Mouse (Mus musculus) heart, embryonic 11.5 days (tissue): ENCODE data around the gene Foxc2. TPM values are rescaled to one million over a fixed set of nuclear protein-coding genes. Genes with fewer than 3 reads are reported as not detected.

ENCODE experiments used
- ATAC-seq: fragments of 200-750 bp; cut with Nextera tagmentation; replicated peaks from 2 replicates; pipeline ENCODE4 v1.8.0; 2017; ENCODE audit warnings: moderate library complexity; ENCODE audit not compliant: insufficient number of reproducible peaks, low FRiP score, low TSS enrichment
- H3K27ac ChIP-seq: fragments of 300-500 bp; sonication (generic); 2 replicates; pipeline ENCODE4 v1.5.1; 2014; ENCODE audit warnings: mild to moderate bottlenecking, low read depth, low read length
- H3K27me3 ChIP-seq: fragments of 300-500 bp; sonication (generic); 2 replicates; pipeline ENCODE4 v1.6.1; 2014; ENCODE audit warnings: mild to moderate bottlenecking, low read length, mixed read lengths; ENCODE audit not compliant: control insufficient read depth, insufficient read depth
- H3K36me3 ChIP-seq: fragments of 300-500 bp; sonication (generic); 2 replicates; pipeline ENCODE4 v1.6.1; 2014; ENCODE audit warnings: mild to moderate bottlenecking, low read length, moderate library complexity, mixed read lengths; ENCODE audit not compliant: control insufficient read depth, insufficient read depth
- H3K4me1 ChIP-seq: fragments of 300-500 bp; sonication (generic); 2 replicates; pipeline ENCODE4 v1.6.1; 2014; ENCODE audit warnings: low read length; ENCODE audit not compliant: control insufficient read depth, insufficient read depth
- H3K4me2 ChIP-seq: fragments of 300-500 bp; sonication (generic); 2 replicates; pipeline ENCODE4 v1.6.1; 2014; ENCODE audit warnings: mild to moderate bottlenecking, moderate library complexity
- H3K4me3 ChIP-seq: fragments of 300-500 bp; sonication (generic); 2 replicates; pipeline ENCODE4 v1.5.1; 2014; ENCODE audit warnings: low read depth, low read length
- H3K9ac ChIP-seq: fragments of 300-500 bp; sonication (generic); 2 replicates; pipeline ENCODE4 v1.6.1; 2014; ENCODE audit warnings: mild to moderate bottlenecking, low read depth, low read length, moderate library complexity
- H3K9me3 ChIP-seq: fragments of 300-500 bp; sonication (generic); replicated peaks from 2 replicates; pipeline ENCODE4 v1.6.1; 2016; ENCODE audit warnings: low read length; ENCODE audit not compliant: control insufficient read depth
- WGBS: fragments of 180-500 bp; shearing (Covaris S2); extraction: QIAGEN DNeasy Blood & Tissue Kit; methylation state at CpG from one replicate; pipeline ENCODE4 v1.1.7; 2014; ENCODE audit not compliant: insufficient replicate concordance; 5-methylcytosine and 5-hydroxymethylcytosine counted together
- polyA plus RNA-seq: library from polyadenylated mRNA; unstranded; fragments of >200 nt; fragmentation: Nextera tagmentation; extraction: Ambion mirVana; gene quantifications from 2 replicates; pipeline ENCODE4 v1.2.1, GENCODE M21; 2014

Gene Foxc2
- polyA plus RNA-seq, 1 experiment from 2014 or later, result 12.7 TPM

DNA sequence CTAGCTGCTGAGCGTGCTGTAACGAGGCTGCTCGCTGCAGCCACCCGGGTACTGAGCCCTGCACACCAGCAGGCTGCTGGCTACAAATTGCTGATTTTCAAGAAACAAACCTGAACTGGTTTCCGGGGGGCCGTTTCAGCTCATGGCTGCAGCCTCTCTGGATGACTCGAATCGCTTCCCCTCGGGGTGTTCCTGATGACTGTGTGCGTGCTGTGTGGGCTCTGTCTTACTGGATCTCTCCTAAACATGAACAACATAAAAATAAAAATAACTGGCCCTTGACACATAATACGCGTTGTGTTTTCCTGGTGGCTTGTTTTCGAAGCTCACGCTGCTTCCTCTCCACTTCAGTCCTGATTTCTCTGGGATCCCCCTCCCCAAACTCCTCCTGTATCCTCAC lies 37.2 kb upstream of the Foxc2 start:
- Histone ChIP-seq H3K9me3 (no peaks in the 10 kb centered on the region), H3K4me3 (no peak overlapping the region), H3K4me1 (peaks cover 15% of the 10 kb centered on the region), H3K9ac (no peak overlapping the region), H3K27me3 (peaks cover 98% of the 10 kb centered on the region), H3K36me3 (no peaks in the 10 kb centered on the region), H3K4me2 (no peak overlapping the region), H3K27ac (no peak overlapping the region)
- ATAC-seq, result no peak
- WGBS, result 6% methylated on average over 14 of the region's 14 CpGs

DNA sequence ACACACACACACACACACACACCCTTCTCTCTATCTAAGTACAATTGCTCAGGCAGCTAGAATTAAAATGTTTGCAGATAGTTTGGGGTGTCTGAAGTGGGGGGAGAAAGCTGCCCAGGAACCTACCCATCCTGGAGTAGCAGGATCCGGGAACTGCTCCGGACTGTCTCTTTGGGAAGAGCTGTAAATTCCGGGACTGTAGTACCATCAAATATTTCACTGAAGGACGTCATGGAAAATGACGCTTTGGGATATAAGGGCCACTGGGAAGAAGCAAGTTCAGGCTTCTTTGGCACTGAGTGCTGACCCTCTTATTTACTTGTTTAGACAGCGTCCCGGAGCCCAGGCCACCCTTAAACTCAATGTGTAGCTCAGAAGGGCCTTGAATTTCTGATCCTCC lies 36.8 kb upstream of the Foxc2 start:
- peaks cover 16% of the 10 kb centered on the region; the same call in 1 of the 2 replicates for H3K4me1 ChIP-seq
- ATAC-seq, result no peak
- H3K9me3 ChIP-seq, result no peaks in the 10 kb centered on the region
- H3K27ac ChIP-seq, result no peak overlapping the region
- H3K27me3 ChIP-seq, result peaks cover 98% of the 10 kb centered on the region
- H3K4me3 ChIP-seq, result no peak overlapping the region
- H3K9ac ChIP-seq, result no peak overlapping the region
- 5% methylated on average over 7 of the region's 7 CpGs for WGBS
- H3K4me2 ChIP-seq, result no peak overlapping the region
- H3K36me3 ChIP-seq, result no peaks in the 10 kb centered on the region

DNA sequence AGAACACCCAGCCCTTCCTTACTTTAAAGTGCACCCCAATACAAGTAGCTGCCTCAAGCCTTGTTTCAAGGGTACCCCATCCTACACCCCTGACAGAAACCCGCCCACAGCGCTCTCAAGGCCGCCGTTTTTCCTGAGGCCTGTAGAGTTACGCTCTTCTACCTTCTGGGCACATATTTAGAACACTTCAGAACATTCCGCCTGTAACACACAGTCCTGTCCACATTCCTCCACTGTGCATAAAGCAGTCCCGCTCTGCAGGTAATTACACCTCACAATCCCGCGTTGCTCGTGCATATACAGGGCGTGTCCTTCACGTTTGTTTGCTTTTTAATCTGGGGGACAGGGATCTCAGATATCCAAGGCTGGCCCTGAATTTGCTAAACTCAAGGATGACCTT lies 36.0 kb upstream of the Foxc2 start:
- Histone ChIP-seq H3K4me2 (no peak overlapping the region; the same call in 1 of the 2 replicates), H3K36me3 (no peaks in the 10 kb centered on the region), H3K9ac (no peak overlapping the region), H3K4me3 (no peak overlapping the region), H3K4me1 (peaks cover 23% of the 10 kb centered on the region; the same call in 1 of the 2 replicates), H3K9me3 (no peaks in the 10 kb centered on the region), H3K27me3 (peaks cover 98% of the 10 kb centered on the region), H3K27ac (no peak overlapping the region)
- no peak for ATAC-seq
- 6% methylated on average over 12 of the region's 12 CpGs for whole genome bisulfite sequencing

GRCm38 (mm10) chr8:121080361-121081090 lies 35.4 kb upstream of the Foxc2 start:
- no peak overlapping the region for H3K27ac ChIP-seq
- under 1% methylated on average over 49 of the region's 49 CpGs for WGBS
- peak overlapping the region; percentile 17; the same call in 1 of the 2 replicates for H3K4me3 ChIP-seq

DNA sequence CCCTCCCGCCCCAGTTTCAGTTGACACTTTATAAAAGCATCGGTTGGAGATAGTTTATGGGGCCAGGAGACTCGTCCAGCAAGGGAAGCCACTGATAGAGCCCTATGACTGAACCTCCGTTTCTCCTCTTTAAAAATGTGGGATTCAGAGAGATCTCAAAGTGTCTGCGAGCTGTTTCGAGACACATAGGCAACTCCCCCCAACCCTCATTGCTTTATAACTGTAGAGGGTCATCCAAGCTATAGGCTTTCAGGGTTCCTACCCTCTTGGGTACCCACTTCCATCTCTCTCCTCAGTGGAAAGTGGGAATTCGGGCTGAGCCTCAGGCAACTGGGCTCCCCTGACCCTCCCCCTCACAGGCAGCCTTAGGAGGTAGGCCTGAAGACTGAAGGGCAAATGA lies 34.6 kb upstream of the Foxc2 start:
- Histone ChIP-seq H3K9me3 (no peaks in the 10 kb centered on the region), H3K9ac (no peak overlapping the region), H3K27ac (no peak overlapping the region), H3K4me1 (peaks cover 25% of the 10 kb centered on the region; the same call in 1 of the 2 replicates), H3K4me2 (peak overlapping the region; percentile 2; the same call in 1 of the 2 replicates), H3K4me3 (0 out of 2 replicates have a peak overlapping the region, but pooled peaks have one; percentile 2), H3K36me3 (no peaks in the 10 kb centered on the region), H3K27me3 (peaks cover 98% of the 10 kb centered on the region)
- 5% methylated on average over 7 of the region's 7 CpGs for WGBS
- ATAC-seq, result no peak

More at GRCm38 (mm10) chr8:121080361-121081090, 35.4 kb upstream of the Foxc2 start:
- no peaks in the 10 kb centered on the region for H3K36me3 ChIP-seq
- ATAC-seq, result no peak
- H3K4me2 ChIP-seq, result peak overlapping the region; percentile 22
- H3K4me1 ChIP-seq, result peaks cover 25% of the 10 kb centered on the region; the same call in 1 of the 2 replicates
- H3K9ac ChIP-seq, result peak overlapping the region; percentile 0; the same call in 1 of the 2 replicates
- H3K27me3 ChIP-seq, result peaks cover 98% of the 10 kb centered on the region
- no peaks in the 10 kb centered on the region for H3K9me3 ChIP-seq

DNA sequence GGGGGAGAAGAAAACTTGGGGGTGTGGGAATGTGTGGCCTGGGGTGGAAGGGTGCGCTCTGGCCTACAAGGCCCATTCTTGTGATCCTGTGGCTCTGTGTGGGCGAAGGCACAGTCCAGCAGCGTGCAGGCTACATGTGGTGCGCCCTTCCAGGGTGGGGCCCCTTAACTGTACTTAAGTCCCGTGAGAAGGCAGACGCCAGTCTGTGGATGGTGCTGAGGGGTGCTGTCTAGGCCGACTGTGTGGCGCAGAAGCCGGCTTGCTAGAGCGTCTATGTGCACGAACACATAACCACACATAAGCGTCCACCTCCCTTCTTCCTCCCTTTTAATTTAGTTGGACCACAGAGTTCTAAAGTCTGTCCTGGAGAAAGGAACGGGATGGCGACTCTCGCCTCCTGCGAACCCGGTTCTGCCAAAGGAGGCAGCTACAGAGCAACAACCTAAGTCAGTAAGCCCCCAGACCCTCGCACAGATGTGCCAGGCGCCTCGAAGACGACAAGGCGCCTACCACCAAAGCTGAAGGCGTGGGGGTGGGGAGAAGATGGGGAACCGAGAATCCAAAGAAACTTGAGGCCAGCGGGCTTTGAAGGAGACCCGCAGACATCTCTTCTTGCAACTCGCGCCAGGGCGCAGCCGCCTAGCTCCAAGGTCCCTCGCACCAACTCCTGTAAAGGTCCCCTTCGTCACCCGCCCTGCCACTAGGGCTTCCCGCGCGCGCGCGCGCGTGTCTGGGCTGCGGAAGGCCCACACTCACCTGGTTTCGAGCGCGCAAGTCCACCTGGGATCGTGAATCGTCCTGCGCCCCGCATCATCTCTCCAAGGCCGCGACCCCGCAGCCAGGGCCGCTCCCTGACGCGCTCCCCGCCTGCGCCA lies 33.5 kb upstream of the Foxc2 start:
- Histone ChIP-seq H3K9me3 (no peaks in the 10 kb centered on the region), H3K4me2 (peak overlapping the region; percentile 98), H3K4me3 (peak overlapping the region; percentile 60), H3K4me1 (peaks cover 25% of the 10 kb centered on the region; the same call in 1 of the 2 replicates), H3K9ac (peak overlapping the region; percentile 30; the same call in 1 of the 2 replicates), H3K36me3 (no peaks in the 10 kb centered on the region), H3K27ac (peak overlapping the region; percentile 59; the same call in 1 of the 2 replicates), H3K27me3 (peaks cover 98% of the 10 kb centered on the region)
- no peak for ATAC-seq
- WGBS, result 1% methylated on average over 55 of the region's 57 CpGs

DNA sequence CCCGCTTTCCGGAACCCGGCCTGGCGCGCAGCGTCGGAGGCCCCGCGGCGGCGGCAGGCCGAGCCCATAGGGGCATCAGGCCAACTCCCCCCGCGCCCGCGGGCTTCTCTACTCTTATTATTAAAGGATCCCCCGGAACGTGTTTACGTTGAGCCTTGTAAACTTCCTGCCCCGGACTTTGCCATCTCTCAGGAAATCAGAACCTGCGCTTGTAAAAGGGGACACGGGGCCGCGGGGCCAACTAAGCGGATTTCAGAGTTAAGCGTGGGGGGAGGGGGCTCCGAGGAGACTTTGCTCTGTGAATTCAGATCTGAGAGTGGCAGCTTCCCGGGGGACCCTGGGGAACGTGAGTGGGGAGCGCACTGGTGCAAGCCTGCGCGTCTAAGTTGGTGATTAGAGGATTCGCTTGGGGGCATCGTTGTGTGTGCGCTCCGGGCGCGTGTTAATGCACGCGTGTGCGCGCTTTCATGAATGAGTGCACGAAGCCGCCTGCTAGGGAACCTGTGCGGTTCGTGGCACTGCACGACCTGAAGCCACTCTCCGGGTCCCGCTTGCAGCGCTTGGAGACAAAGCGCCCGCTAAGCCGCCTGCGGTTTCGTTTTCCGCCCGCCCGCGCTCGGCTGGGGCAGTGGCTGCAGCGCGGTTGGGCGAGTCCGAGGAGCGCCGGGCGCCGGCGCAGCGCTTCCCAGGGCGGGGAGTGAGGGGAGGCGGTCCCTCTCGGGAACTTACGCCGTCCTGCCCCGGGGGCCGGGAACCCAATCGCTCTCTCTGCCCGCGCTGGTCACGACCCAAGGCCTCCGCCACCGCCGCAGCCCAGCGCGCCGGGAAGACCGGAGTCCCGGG lies 32.7 kb upstream of the Foxc2 start:
- peak overlapping the region; percentile 98 for H3K4me2 ChIP-seq
- peak overlapping the region; percentile 30; the same call in 1 of the 2 replicates for H3K9ac ChIP-seq
- H3K36me3 ChIP-seq, result no peaks in the 10 kb centered on the region
- 1% methylated on average over 87 of the region's 89 CpGs for WGBS
- H3K27ac ChIP-seq, result peak overlapping the region; percentile 59
- ATAC-seq, result peak; percentile 47
- H3K27me3 ChIP-seq, result peaks cover 98% of the 10 kb centered on the region
- H3K4me3 ChIP-seq, result peak overlapping the region; percentile 60
- H3K9me3 ChIP-seq, result no peaks in the 10 kb centered on the region
- peaks cover 25% of the 10 kb centered on the region; the same call in 1 of the 2 replicates for H3K4me1 ChIP-seq

- Histone ChIP-seq H3K27ac (no peak overlapping the region), H3K27me3 (peaks cover 98% of the 10 kb centered on the region), H3K9me3 (no peaks in the 10 kb centered on the region), H3K4me1 (peaks cover 25% of the 10 kb centered on the region; the same call in 1 of the 2 replicates), H3K9ac (peak overlapping the region; percentile 30; the same call in 1 of the 2 replicates), H3K4me3 (peak overlapping the region; percentile 60), H3K36me3 (no peaks in the 10 kb centered on the region), H3K4me2 (peak overlapping the region; percentile 98)
- WGBS, result 2% methylated on average over 7 of the region's 27 CpGs
- 0 out of 2 replicates have a peak, but pooled peaks have one; percentile 18 for ATAC-seq
Measured at GRCm38 (mm10) chr8:121083936-121084209, 32.1 kb upstream of the Foxc2 start.
